Mouse (Mus musculus) hindbrain, embryonic 14.5 days (tissue): ENCODE results near the gene Pitpnm3. TPM values are rescaled to one million over a fixed set of nuclear protein-coding genes. Genes with fewer than 3 reads are reported as not detected.

Experiments used
- ATAC-seq: fragments of 200-750 bp; cut with Nextera tagmentation; 2 replicates; pipeline ENCODE4 v1.8.0; 2017; ENCODE audit warnings: moderate number of reproducible peaks, mild to moderate bottlenecking, moderate TSS enrichment, moderate library complexity; ENCODE audit not compliant: low FRiP score
- DNase-seq: peaks from one replicate; pipeline ENCODE4 v3.0.0-alpha.2; 2015; ENCODE audit warnings: low spot score
- H3K27ac ChIP-seq: fragments of 300-500 bp; sonication (generic); 2 replicates; pipeline ENCODE4 v1.5.1; 2014; ENCODE audit warnings: mild to moderate bottlenecking, moderate library complexity
- H3K27me3 ChIP-seq: fragments of 300-500 bp; sonication (generic); 2 replicates; pipeline ENCODE4 v1.6.1; 2014; ENCODE audit warnings: mild to moderate bottlenecking, low read length, mixed read lengths; ENCODE audit not compliant: control insufficient read depth, insufficient read depth
- H3K36me3 ChIP-seq: fragments of 300-500 bp; sonication (generic); replicated peaks from 2 replicates; pipeline ENCODE4 v1.6.1; 2014; ENCODE audit not compliant: control insufficient read depth, insufficient read depth
- H3K4me1 ChIP-seq: fragments of 300-500 bp; sonication (generic); replicated peaks from 2 replicates; pipeline ENCODE4 v1.6.1; 2014; ENCODE audit warnings: antibody characterized with exemption, low read length, mixed read lengths; ENCODE audit not compliant: control insufficient read depth, insufficient read depth
- H3K4me2 ChIP-seq: fragments of 300-500 bp; sonication (generic); replicated peaks from 2 replicates; pipeline ENCODE4 v1.6.1; 2014; ENCODE audit warnings: mild to moderate bottlenecking, moderate library complexity
- H3K4me3 ChIP-seq: fragments of 300-500 bp; sonication (generic); replicated peaks from 2 replicates; pipeline ENCODE4 v1.5.1; 2014; ENCODE audit warnings: mild to moderate bottlenecking, low read length
- H3K9ac ChIP-seq: fragments of 300-500 bp; sonication (generic); 2 replicates; pipeline ENCODE4 v1.6.1; 2014
- H3K9me3 ChIP-seq: fragments of 300-500 bp; sonication (generic); 2 replicates; pipeline ENCODE4 v1.6.1; 2016; ENCODE audit warnings: low read length; ENCODE audit not compliant: control insufficient read depth
- WGBS: fragments of 180-500 bp; shearing (Covaris S2); extraction: QIAGEN DNeasy Blood & Tissue Kit; methylation state at CpG from one replicate; pipeline ENCODE4 v1.1.7; 2014; 5-methylcytosine and 5-hydroxymethylcytosine counted together
- polyA plus RNA-seq: library from polyadenylated mRNA; unstranded; fragments of >200 nt; fragmentation: Nextera tagmentation; extraction: Ambion mirVana; gene quantifications from 2 replicates; pipeline ENCODE4 v1.2.1, GENCODE M21; 2014

Gene Pitpnm3
- polyA plus RNA-seq, 1 experiment from 2014 or later, result 4.9 TPM

DNA sequence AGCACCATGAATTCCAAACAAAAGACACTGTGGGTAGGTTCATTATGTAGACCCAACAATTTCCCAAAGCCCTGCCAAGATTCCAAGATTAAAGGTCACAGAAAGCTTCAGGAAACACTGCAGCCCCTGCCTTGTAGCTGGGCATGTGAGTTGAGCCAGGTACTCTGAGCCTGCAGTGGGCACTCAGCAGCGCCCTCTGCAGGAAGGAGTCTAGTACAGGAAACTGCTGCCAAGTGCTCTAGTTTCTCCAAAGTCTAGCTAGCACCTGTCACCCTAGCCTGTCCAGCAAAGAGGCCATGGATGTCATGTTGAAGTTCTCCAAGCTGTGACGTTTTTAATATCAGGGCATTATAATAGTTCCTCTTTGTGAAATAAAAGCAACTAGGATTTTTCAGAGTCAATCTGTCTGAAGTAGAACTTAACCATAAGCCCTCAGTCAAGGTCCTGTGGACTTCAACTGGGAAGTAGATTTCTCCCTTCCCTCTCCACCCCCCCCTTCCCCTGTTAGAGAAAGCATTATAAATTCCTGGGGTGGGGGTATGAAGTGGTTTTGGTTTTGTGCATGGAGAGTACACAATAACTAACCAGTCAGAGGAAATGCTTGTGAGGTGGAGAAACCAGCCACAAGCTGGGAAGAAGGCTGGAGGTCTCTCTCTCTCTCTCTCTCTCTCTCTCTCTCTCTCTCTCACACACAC, 9.8 kb upstream of the Pitpnm3 start:
- DNase-seq, result no peak

GRCm38 (mm10) chr11:72142889-72143288, 7.3 kb upstream of the Pitpnm3 start:
- DNase-seq, result no peak
- no peak overlapping the region for H3K27ac ChIP-seq
- WGBS, result 33% methylated on average over 10 of the region's 10 CpGs

More for the DNA sequence above, 9.8 kb upstream of the Pitpnm3 start:
- 12% methylated on average over 2 of the region's 2 CpGs for WGBS
- Histone ChIP-seq H3K27me3 (no peaks in the 10 kb centered on the region), H3K36me3 (no peaks in the 10 kb centered on the region), H3K9me3 (no peaks in the 10 kb centered on the region), H3K9ac (no peak overlapping the region), H3K4me3 (no peak overlapping the region), H3K4me1 (peaks cover 22% of the 10 kb centered on the region), H3K4me2 (no peak overlapping the region), H3K27ac (no peak overlapping the region)
- no peak for ATAC-seq

GRCm38 (mm10) chr11:72140198-72140597, 4.6 kb upstream of the Pitpnm3 start:
- Histone ChIP-seq H3K4me1 (peaks cover 15% of the 10 kb centered on the region; the same call in 1 of the 2 replicates), H3K9ac (no peak overlapping the region), H3K27me3 (peaks cover 25% of the 10 kb centered on the region), H3K4me3 (no peak overlapping the region), H3K9me3 (no peaks in the 10 kb centered on the region), H3K36me3 (no peaks in the 10 kb centered on the region), H3K4me2 (no peak overlapping the region), H3K27ac (no peak overlapping the region)
- 68% methylated on average over 6 of the region's 6 CpGs for WGBS
- ATAC-seq (no peak), DNase-seq (no peak)

More at GRCm38 (mm10) chr11:72142889-72143288, 7.3 kb upstream of the Pitpnm3 start:
- Histone ChIP-seq H3K9me3 (no peaks in the 10 kb centered on the region), H3K36me3 (no peaks in the 10 kb centered on the region), H3K4me1 (peaks cover 14% of the 10 kb centered on the region; the same call in 1 of the 2 replicates), H3K4me3 (no peak overlapping the region), H3K27me3 (0 out of 2 replicates have a peak, but pooled peaks cover 6% of the 10 kb centered on the region), H3K4me2 (no peak overlapping the region; the same call in 1 of the 2 replicates), H3K9ac (peak overlapping the region; percentile 46)
- ATAC-seq, result peak; percentile 44; the same call in 1 of the 2 replicates

GRCm38 (mm10) chr11:72136231-72136982, 829 bp upstream of the Pitpnm3 start:
- Histone ChIP-seq H3K9ac (peak overlapping the region; percentile 82), H3K4me1 (0 out of 2 replicates have a peak, but pooled peaks cover 6% of the 10 kb centered on the region), H3K4me2 (peak overlapping the region; percentile 97), H3K4me3 (peak overlapping the region; percentile 73), H3K36me3 (no peaks in the 10 kb centered on the region), H3K27me3 (peaks cover 56% of the 10 kb centered on the region), H3K27ac (no peak overlapping the region), H3K9me3 (no peaks in the 10 kb centered on the region)
- DNase-seq, result no peak
- WGBS, result 27% methylated on average over 11 of the region's 11 CpGs
- ATAC-seq, result no peak

- ATAC-seq (peak; percentile 57; the same call in 1 of the 2 replicates), DNase-seq (no peak)
- Histone ChIP-seq H3K9me3 (no peaks in the 10 kb centered on the region), H3K27me3 (peaks cover 58% of the 10 kb centered on the region), H3K27ac (no peak overlapping the region), H3K4me1 (0 out of 2 replicates have a peak, but pooled peaks cover 6% of the 10 kb centered on the region), H3K9ac (peak overlapping the region; percentile 82), H3K4me3 (peak overlapping the region; percentile 73), H3K4me2 (peak overlapping the region; percentile 97), H3K36me3 (no peaks in the 10 kb centered on the region)
- 14% methylated on average over 24 of the region's 24 CpGs for WGBS
Observed at GRCm38 (mm10) chr11:72134536-72135382, 819 bp downstream of the Pitpnm3 start.

- no peak for ATAC-seq
- DNase-seq, result no peak
- Histone ChIP-seq H3K27me3 (peaks cover 54% of the 10 kb centered on the region), H3K9me3 (no peaks in the 10 kb centered on the region), H3K4me3 (no peak overlapping the region), H3K4me1 (0 out of 2 replicates have a peak, but pooled peaks cover 6% of the 10 kb centered on the region), H3K36me3 (no peaks in the 10 kb centered on the region), H3K4me2 (no peak overlapping the region), H3K27ac (no peak overlapping the region), H3K9ac (no peak overlapping the region)
- 74% methylated on average over 10 of the region's 10 CpGs for WGBS
Observed at GRCm38 (mm10) chr11:72133075-72133474, 2.5 kb downstream of the Pitpnm3 start.

DNA sequence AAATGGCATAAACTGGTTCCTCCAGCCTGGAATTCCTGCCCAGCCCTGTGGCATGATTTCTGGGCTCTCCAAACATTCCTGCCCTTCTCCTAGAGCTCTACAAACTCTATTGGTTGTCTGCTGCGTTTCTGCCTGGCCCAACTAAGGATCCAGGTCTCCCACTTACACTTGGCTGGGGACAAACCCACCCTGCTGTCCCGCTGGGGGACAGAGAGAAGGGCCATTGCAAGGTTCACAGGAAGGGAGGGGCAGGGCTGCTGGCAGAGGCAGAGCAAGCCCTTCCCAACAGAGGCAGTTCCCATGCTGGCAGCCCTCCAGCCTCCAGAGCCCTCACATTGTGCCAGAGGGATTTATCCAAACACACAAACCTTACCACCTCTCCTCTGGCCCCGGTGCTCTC, 3.3 kb downstream of the Pitpnm3 start:
- WGBS, result 24% methylated on average over 3 of the region's 3 CpGs
- ATAC-seq, result no peak
- Histone ChIP-seq H3K4me1 (0 out of 2 replicates have a peak, but pooled peaks cover 10% of the 10 kb centered on the region), H3K27ac (no peak overlapping the region), H3K9me3 (no peaks in the 10 kb centered on the region), H3K9ac (no peak overlapping the region), H3K27me3 (peaks cover 46% of the 10 kb centered on the region), H3K4me2 (no peak overlapping the region), H3K4me3 (no peak overlapping the region), H3K36me3 (no peaks in the 10 kb centered on the region)
- no peak for DNase-seq

- no peak for DNase-seq
- H3K9ac ChIP-seq, result no peak overlapping the region
- no peak overlapping the region for H3K4me2 ChIP-seq
- no peaks in the 10 kb centered on the region for H3K36me3 ChIP-seq
- H3K9me3 ChIP-seq, result no peaks in the 10 kb centered on the region
- WGBS, result 92% methylated on average over 1 of the region's 1 CpGs
- no peak overlapping the region for H3K4me3 ChIP-seq
- no peak for ATAC-seq
- peaks cover 40% of the 10 kb centered on the region for H3K27me3 ChIP-seq
- H3K27ac ChIP-seq, result no peak overlapping the region
- H3K4me1 ChIP-seq, result 0 out of 2 replicates have a peak, but pooled peaks cover 10% of the 10 kb centered on the region
Observed at GRCm38 (mm10) chr11:72131697-72132096, 3.9 kb downstream of the Pitpnm3 start.
